Mouse (Mus musculus) CD4-positive, CD25-positive, alpha-beta regulatory T cell, adult 2 months (primary cell): ENCODE measurements around the gene Prpf6.
A peak's percentile ranks its signal among the peaks of the same experiment; 100 is the strongest.

Experiments used
- DNase-seq: peaks from one replicate; pipeline ENCODE4 v3.0.0-alpha.2; 2012; ENCODE audit warnings: low read depth, low spot score

Prpf6 gene

DNA sequence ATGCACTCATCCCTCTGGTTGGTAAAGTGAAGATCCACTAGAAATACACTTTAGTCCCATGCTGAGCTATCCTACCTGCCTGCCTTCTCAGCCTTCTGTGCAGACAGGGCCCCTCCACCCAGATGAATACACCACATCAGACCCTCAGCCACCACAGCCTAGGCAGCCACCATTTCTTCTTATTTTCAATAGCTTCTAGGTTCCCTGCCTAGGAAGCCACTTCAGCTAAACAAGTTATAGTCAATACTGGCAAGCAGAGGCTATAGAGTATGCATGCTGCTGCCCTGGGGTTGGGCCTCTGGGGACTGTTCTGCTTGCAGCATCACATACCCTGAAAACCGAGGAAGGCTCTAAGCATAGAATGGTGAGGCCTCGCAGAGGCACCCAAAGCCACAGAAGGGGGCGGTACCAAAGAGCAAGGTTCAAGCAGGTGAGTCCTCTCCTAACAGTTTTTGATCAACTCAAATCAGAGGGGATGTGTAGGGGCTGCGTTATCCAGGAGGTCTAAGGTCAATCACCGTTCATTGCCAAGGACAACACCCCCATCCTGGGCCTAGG is at the start of gene Prpf6:
Prpf6 (plus strand) TSS at position 341 of the 558 bp plus-strand sequence.
- DNase-seq: peak; percentile 67

DNA sequence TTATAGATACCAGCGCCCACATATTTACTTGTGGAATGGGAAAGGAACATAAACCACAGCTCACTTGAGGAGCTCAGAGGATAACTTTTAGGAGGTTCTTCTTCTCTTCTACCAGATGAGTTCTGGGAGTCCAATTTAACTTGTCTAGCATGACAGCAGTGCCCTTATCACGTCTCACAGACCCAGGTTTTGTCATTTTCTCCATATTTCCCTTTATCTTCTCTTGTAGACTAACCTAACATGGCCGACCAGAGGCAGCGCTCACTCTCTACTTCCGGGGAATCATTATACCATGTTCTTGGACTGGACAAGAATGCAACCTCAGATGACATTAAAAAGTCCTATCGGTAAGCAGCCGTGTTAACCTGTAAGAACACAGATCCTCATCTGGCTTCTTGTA is 45.5 kb upstream of the Prpf6 start:
- no peak for DNase-seq

DNA sequence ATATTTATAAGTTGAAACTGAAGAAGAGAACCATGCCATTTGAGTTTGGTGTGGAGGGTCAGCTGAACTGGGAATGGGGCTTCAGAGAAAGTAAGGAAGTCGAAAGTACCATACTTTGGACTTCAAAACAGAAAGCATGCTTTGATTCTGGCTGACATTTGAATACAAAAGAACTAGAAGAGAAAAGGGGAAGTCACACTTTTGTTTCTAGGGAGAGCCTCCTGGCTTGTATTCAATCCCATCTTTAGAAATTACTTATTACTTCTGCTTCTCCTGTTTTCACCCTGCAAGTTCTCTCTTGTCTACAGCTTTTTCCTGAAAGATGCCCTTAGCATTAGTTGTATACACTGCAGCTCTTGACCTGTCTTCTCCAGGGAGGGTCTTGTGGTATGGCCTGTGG is 43.4 kb upstream of the Prpf6 start:
- no peak for DNase-seq

DNA sequence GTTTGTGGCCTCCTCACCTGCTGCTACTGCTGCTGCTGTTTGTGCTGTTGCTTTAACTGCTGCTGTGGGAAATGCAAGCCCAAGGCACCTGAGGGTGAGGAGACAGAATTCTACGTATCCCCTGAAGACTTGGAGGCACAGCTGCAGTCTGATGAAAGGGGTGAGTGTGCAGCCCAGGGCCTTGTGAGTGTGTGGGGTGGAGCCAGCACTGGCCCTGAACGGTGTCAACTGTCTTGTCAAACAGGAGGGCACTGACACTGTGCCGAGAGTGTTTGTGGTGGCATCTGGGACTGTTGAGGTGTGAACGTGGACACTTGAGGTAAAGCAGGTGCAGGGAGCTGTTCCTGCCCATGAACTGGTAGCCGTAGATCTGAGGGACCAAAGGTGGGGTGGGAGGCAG is 43.0 kb upstream of the Prpf6 start:
- DNase-seq: no peak

DNA sequence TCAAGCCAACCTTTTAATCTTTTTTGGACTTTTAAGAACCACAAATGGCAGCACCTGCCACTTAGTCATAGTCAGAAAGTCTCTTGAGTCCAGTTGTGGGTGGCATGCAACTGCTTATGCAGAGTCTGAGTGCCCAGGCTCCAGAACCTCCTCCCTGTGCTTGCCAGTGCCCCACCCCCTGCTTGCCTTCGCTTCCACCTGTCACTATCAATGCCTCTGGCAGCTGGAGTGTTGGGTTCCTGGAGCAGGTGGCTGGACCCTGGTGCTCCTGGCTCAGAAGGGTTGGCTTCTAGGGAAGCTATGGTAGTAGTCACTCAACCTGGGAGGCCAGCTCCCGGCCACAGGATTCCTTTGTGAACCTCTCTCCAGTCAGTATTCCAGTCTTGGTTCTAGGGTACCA is 41.4 kb upstream of the Prpf6 start:
- no peak for DNase-seq

GRCm38 (mm10) chr2:181553772-181554171 is 37.9 kb upstream of the Prpf6 start:
- DNase-seq: no peak

- no peak for DNase-seq
Observed at GRCm38 (mm10) chr2:181567338-181567737, 24.3 kb upstream of the Prpf6 start.

DNA sequence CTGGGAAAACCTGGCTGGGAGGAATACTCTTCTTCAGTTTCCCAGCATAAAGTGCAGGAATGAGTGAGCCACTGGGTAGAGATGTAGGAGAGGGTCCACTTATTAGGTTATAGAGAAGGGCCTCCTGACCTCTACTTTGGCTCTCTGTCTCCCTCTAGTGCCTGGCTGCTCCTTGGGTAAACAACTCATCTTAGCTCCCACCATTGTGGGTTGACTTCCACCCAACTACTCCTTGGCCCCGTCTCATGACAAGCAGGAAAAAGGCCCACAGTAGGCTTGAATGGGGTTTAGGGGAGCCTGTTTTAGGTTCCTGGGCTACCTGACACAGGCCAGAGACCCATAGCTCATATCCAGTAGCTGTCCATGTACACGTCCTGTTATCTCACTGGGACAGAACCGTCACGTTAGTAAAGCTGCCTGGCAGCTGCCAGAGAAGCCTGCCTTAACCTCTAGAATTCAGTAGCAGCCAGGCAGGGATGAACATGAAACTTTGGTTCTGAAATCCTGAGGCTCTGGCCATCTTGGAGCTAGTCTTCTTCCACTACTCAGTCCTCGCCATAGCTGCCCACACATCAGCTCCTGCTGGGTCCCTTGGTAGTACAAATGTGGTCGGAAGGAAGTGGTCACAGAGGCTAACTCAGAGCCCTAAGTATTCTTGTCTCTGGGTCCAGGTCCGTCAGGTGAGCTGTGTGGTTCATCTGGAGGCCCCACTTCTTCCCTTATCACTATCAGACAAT is 23.2 kb upstream of the Prpf6 start:
- DNase-seq: peak; percentile 77

GRCm38 (mm10) chr2:181569856-181570255 is 21.8 kb upstream of the Prpf6 start:
- DNase-seq: no peak

DNA sequence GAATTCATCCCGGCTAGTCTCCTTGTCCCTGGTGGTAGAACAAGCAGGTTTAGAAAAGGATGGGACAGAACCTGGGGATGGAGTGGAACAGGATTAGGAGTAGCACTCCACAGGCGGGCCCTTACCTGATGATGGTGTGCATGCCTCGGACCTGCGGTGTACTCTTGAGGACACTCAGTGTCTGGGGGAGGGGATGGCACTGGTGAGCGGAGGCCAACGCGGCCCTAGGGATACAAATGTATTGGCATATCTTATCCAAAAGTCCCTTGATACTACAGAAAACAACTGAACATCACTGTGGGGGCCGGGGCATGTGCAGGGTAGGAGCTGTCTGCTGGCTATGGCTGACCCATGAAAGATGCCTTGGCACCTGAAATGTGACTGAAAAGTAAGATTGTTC is 21.3 kb upstream of the Prpf6 start:
- no peak for DNase-seq

DNA sequence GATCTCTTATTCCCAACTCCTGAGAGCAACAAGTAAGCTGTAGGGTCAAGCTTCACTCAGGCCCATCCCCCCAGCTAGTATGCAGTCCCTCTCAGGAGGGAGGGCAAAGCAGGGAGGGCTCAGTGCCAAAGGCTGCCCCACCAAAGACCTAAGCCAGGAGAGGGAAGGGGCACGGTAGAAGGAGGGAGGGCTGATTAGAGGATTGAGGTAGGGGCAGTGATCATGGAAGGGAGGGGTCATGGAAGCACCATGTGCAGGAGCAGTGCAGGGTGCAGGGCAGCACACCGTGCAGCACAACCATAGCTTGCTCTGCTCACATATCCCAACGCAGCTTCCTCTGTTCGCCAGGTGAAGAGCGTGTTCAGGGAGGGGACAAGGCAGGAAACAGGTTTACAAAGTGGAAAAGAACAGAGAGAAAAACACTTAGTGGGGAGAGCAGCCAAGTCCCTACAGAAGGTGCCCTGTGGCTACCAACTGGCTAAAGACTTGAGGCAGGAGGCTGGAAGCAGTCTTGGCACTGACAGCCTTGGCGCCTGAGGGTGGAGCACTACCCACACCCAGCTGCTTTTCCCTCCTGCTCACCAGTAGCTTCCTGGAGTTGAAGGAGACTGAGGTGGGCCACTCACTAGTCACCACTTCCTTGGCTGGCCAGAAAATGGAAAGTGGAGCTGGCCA is 20.6 kb upstream of the Prpf6 start:
- no peak for DNase-seq

- no peak for DNase-seq
Observed at GRCm38 (mm10) chr2:181571941-181572670, 19.6 kb upstream of the Prpf6 start.

DNA sequence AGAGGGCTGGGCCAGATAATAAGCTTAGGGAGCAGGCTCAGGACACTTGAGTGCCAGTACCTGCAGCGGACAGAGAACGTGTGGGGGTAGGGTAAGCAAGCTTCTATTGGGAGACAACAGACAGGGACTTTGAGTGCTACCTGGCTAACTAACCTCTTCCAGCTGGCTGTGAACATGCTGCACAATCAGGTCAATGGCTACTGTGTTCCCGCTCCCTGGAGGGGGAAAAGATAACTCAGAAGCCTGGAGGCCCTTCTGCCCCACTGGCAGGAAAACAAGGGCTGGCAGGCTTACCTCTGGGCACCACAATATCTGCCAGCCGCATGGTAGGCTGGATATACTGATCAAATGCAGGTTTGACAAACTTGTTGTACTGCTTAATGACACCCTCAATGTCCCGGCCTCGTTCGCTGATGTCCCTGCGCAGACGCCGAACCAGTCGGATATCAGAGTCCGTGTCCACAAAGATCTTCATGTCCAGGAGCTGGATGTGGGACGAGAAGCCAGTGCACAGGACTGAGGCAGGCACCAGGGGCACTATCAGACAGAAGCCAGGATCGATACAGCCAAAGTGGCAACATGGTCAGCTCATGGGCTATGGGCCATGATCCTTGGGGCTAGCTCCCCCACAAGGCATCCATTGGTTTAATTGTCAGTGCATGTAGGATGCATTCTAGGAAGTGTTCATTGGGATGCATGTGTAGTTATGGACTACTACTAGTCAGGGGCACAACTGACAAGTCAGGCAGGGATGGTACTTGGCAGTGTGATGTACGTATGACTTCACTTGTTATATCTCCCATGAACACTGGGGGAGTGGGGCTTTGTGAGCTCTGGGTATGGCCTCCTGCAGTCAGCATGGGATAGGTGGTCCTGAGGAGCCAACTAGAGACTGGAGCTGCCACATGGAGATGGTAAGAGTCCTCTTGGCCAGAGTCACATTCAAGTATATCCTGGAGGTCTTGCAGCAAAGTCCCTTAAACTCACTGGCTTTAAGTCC is 18.4 kb upstream of the Prpf6 start:
- no peak for DNase-seq

GRCm38 (mm10) chr2:181573961-181574360 is 17.7 kb upstream of the Prpf6 start:
- DNase-seq: no peak

DNA sequence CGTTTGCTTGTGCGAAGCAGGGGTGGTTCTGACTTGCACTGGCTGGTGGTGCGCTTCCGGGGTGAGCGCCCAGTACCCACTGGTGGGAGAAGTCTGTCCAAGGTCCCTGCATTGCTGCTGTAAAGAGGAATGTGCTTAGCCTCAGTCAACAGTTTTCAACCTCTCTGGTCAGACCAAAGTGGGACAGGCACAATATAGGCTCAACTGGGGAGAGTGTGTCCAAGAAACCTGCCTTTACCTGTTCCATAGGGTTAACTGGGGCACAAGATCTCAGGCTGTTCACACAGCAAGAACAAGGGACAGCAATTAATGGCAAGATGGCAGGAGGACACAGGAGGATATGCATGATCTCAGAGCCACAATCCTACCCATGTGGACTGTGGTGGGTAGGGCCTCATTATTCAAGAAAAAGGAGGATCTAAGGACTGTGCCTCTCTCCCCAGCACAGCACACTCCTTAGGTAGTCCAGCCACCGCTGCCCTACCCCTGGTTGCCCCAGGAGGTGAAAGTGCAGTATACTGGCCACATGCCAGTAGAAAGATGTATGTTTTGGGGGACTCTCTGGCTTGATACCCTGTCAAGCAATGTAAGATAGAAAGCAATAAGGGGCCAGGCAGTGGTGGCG is 16.6 kb upstream of the Prpf6 start:
- DNase-seq: no peak

DNA sequence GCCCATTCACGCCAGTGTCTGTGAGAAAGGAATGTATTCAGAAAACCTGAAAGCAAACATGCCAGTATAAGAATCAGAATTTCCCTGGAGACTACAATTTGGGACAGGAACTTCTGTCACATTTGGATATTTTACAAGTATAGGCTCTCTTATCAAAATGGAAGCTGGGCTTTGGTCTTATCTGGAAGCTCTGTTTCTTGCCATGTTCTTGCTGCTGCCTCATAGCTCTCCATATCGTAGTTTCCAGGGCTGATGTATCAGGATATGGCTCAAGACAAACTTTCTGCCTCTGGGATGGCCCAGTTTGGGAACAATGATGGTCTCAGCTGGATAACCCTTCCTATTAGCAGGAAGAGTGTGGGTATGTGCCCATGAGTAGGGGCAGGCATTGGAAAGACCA is 15.1 kb upstream of the Prpf6 start:
- DNase-seq: no peak

DNA sequence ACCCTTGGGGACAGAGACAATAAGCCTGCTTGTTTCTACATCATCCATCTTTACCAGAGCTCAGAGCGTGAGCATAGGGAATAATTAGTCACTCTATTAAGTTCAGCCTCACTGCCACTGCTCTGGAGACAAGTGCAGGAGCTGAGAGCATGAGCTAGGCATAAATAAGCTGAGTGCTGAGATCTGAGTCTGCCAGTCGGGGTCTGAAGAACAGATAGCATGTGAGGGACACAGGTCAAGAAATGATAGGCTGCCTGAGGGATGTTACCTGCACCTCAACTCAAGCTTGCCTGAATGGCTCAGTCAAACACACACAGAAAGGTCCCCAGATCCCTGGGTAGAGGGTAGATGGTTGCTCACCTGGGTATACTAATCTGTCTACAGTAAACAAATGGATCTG is 14.5 kb upstream of the Prpf6 start:
- DNase-seq: no peak

GRCm38 (mm10) chr2:181577981-181578581 is 13.6 kb upstream of the Prpf6 start:
- DNase-seq: no peak

GRCm38 (mm10) chr2:181578790-181579618 is 12.7 kb upstream of the Prpf6 start:
- no peak for DNase-seq
